Mouse (Mus musculus) forebrain, embryonic 14.5 days (tissue): ENCODE measurements around the gene E2f8. TPM values are rescaled to one million over a fixed set of nuclear protein-coding genes. Genes with fewer than 3 reads are reported as not detected.

Source experiments
- ATAC-seq: fragments of 200-750 bp; cut with Nextera tagmentation; 2 replicates; pipeline ENCODE4 v1.8.0; 2017; ENCODE audit warnings: mild to moderate bottlenecking, moderate library complexity
- DNase-seq: peaks from one replicate; pipeline ENCODE4 v3.0.0-alpha.2; 2015; ENCODE audit warnings: low spot score
- H3K27ac ChIP-seq: fragments of 300-500 bp; sonication (generic); 2 replicates; pipeline ENCODE4 v1.5.1; 2014; ENCODE audit warnings: low read depth, mild to moderate bottlenecking, control low read depth, low read length, moderate library complexity
- H3K27me3 ChIP-seq: fragments of 300-500 bp; sonication (generic); replicated peaks from 2 replicates; pipeline ENCODE4 v1.6.1; 2014; ENCODE audit warnings: low read length, control low read depth, mixed read lengths; ENCODE audit not compliant: control insufficient read depth, insufficient read depth
- H3K36me3 ChIP-seq: fragments of 300-500 bp; sonication (generic); 2 replicates; pipeline ENCODE4 v1.6.1; 2014; ENCODE audit warnings: low read length, control low read depth; ENCODE audit not compliant: control insufficient read depth, insufficient read depth
- H3K4me1 ChIP-seq: fragments of 300-500 bp; sonication (generic); 2 replicates; pipeline ENCODE4 v1.6.1; 2014; ENCODE audit warnings: antibody characterized with exemption, low read length, control low read depth; ENCODE audit not compliant: control insufficient read depth, insufficient read depth
- H3K4me2 ChIP-seq: fragments of 300-500 bp; sonication (generic); 2 replicates; pipeline ENCODE4 v1.6.1; 2014; ENCODE audit warnings: mild to moderate bottlenecking, control low read depth, low read length
- H3K4me3 ChIP-seq: fragments of 300-500 bp; sonication (generic); 2 replicates; pipeline ENCODE4 v1.5.1; 2014; ENCODE audit warnings: low read depth, low read length, control low read depth
- H3K9ac ChIP-seq: fragments of 300-500 bp; sonication (generic); 2 replicates; pipeline ENCODE4 v1.6.1; 2014; ENCODE audit warnings: mild to moderate bottlenecking, low read length, control low read depth, moderate library complexity
- H3K9me3 ChIP-seq: fragments of 300-500 bp; sonication (generic); replicated peaks from 2 replicates; pipeline ENCODE4 v1.6.1; 2016; ENCODE audit warnings: low read length, control low read depth, mixed read lengths; ENCODE audit not compliant: control insufficient read depth
- WGBS: fragments of 180-500 bp; shearing (Covaris S2); extraction: QIAGEN DNeasy Blood & Tissue Kit; methylation state at CpG from one replicate; pipeline ENCODE4 v1.1.7; 2014; 5-methylcytosine and 5-hydroxymethylcytosine counted together
- polyA plus RNA-seq: library from polyadenylated mRNA; unstranded; fragments of >200 nt; fragmentation: Nextera tagmentation; extraction: Ambion mirVana; gene quantifications from 2 replicates; pipeline ENCODE4 v1.2.1, GENCODE M21; 2014

Gene E2f8
- polyA plus RNA-seq, 1 experiment from 2014 or later = 4.1 TPM

DNA sequence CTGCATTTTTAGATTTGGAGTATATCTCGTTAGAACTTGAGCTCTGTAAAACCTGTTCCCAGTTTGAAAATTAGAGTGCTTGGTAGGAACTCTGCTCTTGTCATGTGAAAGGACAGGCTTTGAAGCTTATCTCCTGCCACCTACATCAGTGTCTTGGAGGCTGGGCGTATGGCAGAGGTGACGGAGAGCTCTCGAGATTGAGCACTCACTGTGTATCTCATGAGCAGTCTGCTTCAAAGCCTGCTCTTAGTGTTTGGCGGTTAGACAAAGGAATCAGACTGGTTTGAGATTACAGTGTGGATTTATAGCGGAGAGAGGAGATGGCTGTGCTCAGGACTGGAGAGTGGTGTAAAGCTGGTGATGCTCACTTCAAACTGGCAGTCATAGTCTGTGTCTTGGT lies 56.2 kb downstream of the E2f8 start:
- H3K27me3 ChIP-seq = no peaks in the 10 kb centered on the region
- 90% methylated on average over 6 of the region's 6 CpGs for WGBS
- no peaks in the 10 kb centered on the region for H3K4me1 ChIP-seq
- no peak for DNase-seq
- peaks cover 60% of the 10 kb centered on the region for H3K36me3 ChIP-seq
- no peak overlapping the region for H3K27ac ChIP-seq
- no peak overlapping the region for H3K9ac ChIP-seq
- no peaks in the 10 kb centered on the region for H3K9me3 ChIP-seq
- no peak overlapping the region for H3K4me3 ChIP-seq
- ATAC-seq = no peak
- H3K4me2 ChIP-seq = no peak overlapping the region

DNA sequence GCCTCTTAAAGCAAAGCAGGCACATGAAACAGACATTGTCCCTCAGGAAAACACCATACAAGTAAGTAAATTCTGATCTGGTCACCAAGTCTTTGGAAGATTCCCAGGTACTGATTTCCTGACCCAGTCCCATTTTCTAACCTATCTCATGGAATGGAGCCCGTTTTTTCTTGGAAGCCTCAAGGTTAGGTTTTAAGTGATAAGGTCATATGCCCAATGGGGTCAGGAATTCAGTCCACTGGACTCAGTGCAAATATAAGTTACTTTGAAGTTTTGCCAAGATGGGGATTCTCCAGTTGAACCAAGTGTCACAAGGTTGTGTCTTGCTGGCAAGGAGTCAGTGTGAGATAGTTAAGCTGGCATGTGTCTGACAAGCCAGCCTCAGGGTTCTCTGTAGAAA lies 56.7 kb downstream of the E2f8 start:
- WGBS = 81% methylated on average over 1 of the region's 1 CpGs
- peaks cover 65% of the 10 kb centered on the region for H3K36me3 ChIP-seq
- DNase-seq = no peak

DNA sequence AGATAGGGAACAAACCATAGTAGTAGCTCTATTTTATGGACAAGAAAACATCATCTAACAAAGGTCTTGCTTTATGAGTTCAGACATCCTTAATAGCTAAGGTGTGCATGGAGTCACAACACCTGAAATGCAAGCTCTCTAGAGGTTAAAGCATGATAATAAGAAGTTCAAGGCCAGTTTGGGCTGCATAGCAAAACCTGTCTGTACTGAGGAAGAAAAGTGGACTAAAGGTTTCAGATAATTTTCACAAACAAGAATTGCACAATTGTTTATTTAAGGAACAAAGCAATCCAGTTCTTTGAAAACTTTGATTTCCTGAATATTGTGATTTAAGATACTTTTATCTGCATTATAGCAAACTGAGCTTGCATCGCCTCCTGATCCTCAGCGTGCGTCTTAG lies 57.8 kb downstream of the E2f8 start:
- Histone ChIP-seq H3K27ac (no peak overlapping the region), H3K36me3 (peaks cover 70% of the 10 kb centered on the region), H3K27me3 (no peaks in the 10 kb centered on the region), H3K9me3 (no peaks in the 10 kb centered on the region), H3K4me1 (no peaks in the 10 kb centered on the region), H3K4me3 (no peak overlapping the region), H3K9ac (no peak overlapping the region), H3K4me2 (no peak overlapping the region)
- ATAC-seq (no peak), DNase-seq (no peak)
- 94% methylated on average over 3 of the region's 3 CpGs for WGBS

More for the DNA sequence above, 56.7 kb downstream of the E2f8 start:
- no peak for ATAC-seq
- Histone ChIP-seq H3K27me3 (no peaks in the 10 kb centered on the region), H3K4me3 (no peak overlapping the region), H3K4me1 (no peaks in the 10 kb centered on the region), H3K27ac (no peak overlapping the region), H3K4me2 (no peak overlapping the region), H3K9ac (no peak overlapping the region), H3K9me3 (no peaks in the 10 kb centered on the region)

DNA sequence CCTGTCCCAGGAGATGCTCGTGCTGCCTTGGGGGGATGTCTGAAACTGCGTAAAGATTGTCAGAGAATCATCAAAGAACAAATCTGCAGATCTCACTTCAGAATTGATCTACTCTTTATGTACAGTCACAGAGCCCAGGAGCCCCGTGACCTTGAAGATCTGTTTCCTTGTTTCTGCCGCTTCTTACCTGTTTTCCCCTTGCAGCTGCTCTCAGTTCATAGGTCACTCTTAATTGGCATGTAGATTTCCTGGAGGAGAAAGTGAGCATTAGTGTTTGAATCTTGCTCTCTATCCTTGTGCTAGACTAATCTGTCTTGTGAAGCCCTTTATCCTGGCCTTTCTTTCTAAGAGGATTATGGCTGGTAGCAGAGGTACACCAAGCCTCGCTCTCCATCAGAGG lies 59.7 kb downstream of the E2f8 start:
- DNase-seq = no peak

More for the DNA sequence above, 59.7 kb downstream of the E2f8 start:
- Histone ChIP-seq H3K4me2 (no peak overlapping the region), H3K27me3 (no peaks in the 10 kb centered on the region), H3K27ac (no peak overlapping the region), H3K4me1 (no peaks in the 10 kb centered on the region), H3K9ac (no peak overlapping the region), H3K9me3 (no peaks in the 10 kb centered on the region), H3K4me3 (no peak overlapping the region), H3K36me3 (peaks cover 70% of the 10 kb centered on the region)
- no peak for ATAC-seq
- 65% methylated on average over 5 of the region's 5 CpGs for WGBS

Other genes starting within 250 kb of the E2f8 start
- gene Mrgprb3, start 237.8 kb downstream of the E2f8 start, polyA plus RNA-seq = not detected in 2 replicates
- 54.9 and 61.5 TPM in 2 replicates for gene Zdhhc13, start 92.6 kb downstream of the E2f8 start, polyA plus RNA-seq
- gene Csrp3, start 33.6 kb downstream of the E2f8 start, polyA plus RNA-seq = not detected in 2 replicates
- gene Nav2, start 27.1 kb upstream of the E2f8 start, polyA plus RNA-seq = 6.3 and 15.5 TPM in 2 replicates